Mouse (Mus musculus): ENCODE measurements around the gene Tex2. TPM values are rescaled to one million over a fixed set of nuclear protein-coding genes. Genes with fewer than 3 reads are reported as not detected.
"Not testable (repeated sequence)": the region's sequence is repeated elsewhere in the genome, so short reads cannot be mapped to it uniquely, and the experiment has no call there.

Tex2 gene
- polyA plus RNA-seq, 1 experiment = 13.2 TPM

DNA sequence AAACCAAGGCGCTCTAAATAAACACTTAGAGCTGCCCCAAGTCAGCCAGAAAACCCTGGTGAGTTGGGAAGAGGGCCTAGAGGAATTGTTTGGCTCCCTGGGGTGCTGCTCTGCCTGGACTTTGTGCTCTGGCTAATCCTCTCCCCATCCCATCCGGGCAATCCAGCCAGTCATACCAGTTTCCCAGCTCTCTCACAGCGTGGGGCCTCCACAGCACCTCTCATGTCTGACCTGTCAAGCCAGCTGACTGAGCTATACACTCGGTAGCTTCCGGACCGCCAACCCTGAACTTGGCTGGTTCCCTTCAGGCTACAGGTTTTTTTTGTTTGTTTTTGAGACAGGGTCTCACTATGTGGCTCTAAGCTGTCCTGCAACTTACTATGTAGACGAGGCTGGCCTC lies 24.5 kb upstream of the Tex2 start:
- H3K27me3 ChIP-seq (ENCODE audit: control insufficient read depth, insufficient read depth, low read length) = no peaks in the 10 kb centered on the region
- H3K36me3 ChIP-seq (ENCODE audit: control insufficient read depth, insufficient read depth, low read length) = no peaks in the 10 kb centered on the region
- H3K4me3 ChIP-seq (ENCODE audit: control insufficient read depth, insufficient read depth, low read length) = no peak overlapping the region
- H3K27ac ChIP-seq (ENCODE audit: control insufficient read depth, insufficient read depth, low read length) = no peak overlapping the region
- no peak for TF ChIP-seq POLR2A (IDR thresholded peaks at IDR 0.05; ENCODE audit: control insufficient read depth, extremely low read depth, insufficient read depth, low read length, poor library complexity)
- TF ChIP-seq CTCF (IDR thresholded peaks at IDR 0.05; ENCODE audit: borderline replicate concordance, control insufficient read depth, extremely low read depth, insufficient read depth, low read length, poor library complexity) = no peak
- DNase-seq = no peak
- H3K4me1 ChIP-seq (replicated peaks; ENCODE audit: control insufficient read depth, insufficient read depth, low read length) = peaks cover 4% of the 10 kb centered on the region
- WGBS = 88% methylated on average over 7 of the region's 7 CpGs

GRCm38 (mm10) chr11:106635946-106636345 lies 22.7 kb upstream of the Tex2 start:
- DNase-seq = no peak
- Histone ChIP-seq H3K36me3 (ENCODE audit: control insufficient read depth, insufficient read depth, low read length) (no peaks in the 10 kb centered on the region), H3K4me3 (ENCODE audit: control insufficient read depth, insufficient read depth, low read length) (no peak overlapping the region), H3K27ac (ENCODE audit: control insufficient read depth, insufficient read depth, low read length) (no peak overlapping the region), H3K4me1 (replicated peaks; ENCODE audit: control insufficient read depth, insufficient read depth, low read length) (peaks cover 4% of the 10 kb centered on the region), H3K27me3 (ENCODE audit: control insufficient read depth, insufficient read depth, low read length) (no peaks in the 10 kb centered on the region)
- no peak for TF ChIP-seq CTCF (IDR thresholded peaks at IDR 0.05; ENCODE audit: borderline replicate concordance, control insufficient read depth, extremely low read depth, insufficient read depth, low read length, poor library complexity)
- no peak for TF ChIP-seq POLR2A (IDR thresholded peaks at IDR 0.05; ENCODE audit: control insufficient read depth, extremely low read depth, insufficient read depth, low read length, poor library complexity)
- WGBS = 71% methylated on average over 2 of the region's 2 CpGs

DNA sequence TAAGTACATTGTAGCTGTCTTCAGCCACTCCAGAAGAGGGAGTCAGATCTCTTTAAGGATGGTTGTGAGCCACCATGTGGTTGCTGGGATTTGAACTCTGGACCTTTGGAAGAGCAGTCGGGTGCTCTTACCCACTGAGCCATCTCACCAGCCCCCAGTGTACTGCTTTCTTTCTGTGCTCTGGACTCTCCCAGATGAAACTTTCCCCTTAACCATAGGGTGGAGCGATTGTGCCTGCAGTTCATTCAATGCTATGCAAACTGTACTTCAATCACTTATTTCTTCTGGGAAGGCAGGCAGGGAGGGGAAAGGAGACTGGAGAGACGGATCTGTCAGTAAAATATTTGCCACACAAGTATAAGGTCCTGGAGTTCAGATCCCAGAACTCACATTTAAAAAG lies 21.0 kb upstream of the Tex2 start:
- not testable (repeated sequence) for H3K27ac ChIP-seq (ENCODE audit: control insufficient read depth, insufficient read depth, low read length); H3K36me3 ChIP-seq (ENCODE audit: control insufficient read depth, insufficient read depth, low read length); DNase-seq; H3K4me1 ChIP-seq (replicated peaks; ENCODE audit: control insufficient read depth, insufficient read depth, low read length); H3K4me3 ChIP-seq (ENCODE audit: control insufficient read depth, insufficient read depth, low read length); H3K27me3 ChIP-seq (ENCODE audit: control insufficient read depth, insufficient read depth, low read length)
- 99% methylated on average over 3 of the region's 3 CpGs for WGBS

DNA sequence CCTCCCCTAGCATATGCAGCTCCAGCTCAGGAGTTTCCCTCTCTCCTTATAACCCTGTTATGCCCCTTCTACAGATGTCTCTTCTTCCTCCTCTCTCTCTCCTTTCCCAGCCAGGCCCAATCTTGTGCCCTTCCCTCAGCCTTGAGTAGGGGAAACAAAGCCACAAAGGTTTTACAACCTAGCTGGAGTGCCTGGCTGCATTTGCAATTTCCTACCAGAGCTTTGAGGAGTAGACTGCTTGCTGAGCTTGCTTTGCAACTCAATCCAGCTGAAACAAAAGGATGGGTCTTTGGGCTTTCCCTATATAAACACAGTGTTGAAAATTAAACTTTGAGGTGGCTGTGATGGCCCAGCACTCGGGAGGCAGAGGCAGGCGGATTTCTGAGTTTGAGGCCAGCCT lies 20.2 kb upstream of the Tex2 start:
- no peaks in the 10 kb centered on the region for H3K36me3 ChIP-seq (ENCODE audit: control insufficient read depth, insufficient read depth, low read length)
- WGBS = 96% methylated on average over 2 of the region's 2 CpGs

GRCm38 (mm10) chr11:106627692-106628091 lies 14.5 kb upstream of the Tex2 start:
- 19% methylated on average over 6 of the region's 6 CpGs for WGBS
- Histone ChIP-seq H3K4me3 (ENCODE audit: control insufficient read depth, insufficient read depth, low read length) (no peak overlapping the region), H3K27ac (ENCODE audit: control insufficient read depth, insufficient read depth, low read length) (no peak overlapping the region), H3K27me3 (ENCODE audit: control insufficient read depth, insufficient read depth, low read length) (no peaks in the 10 kb centered on the region), H3K4me1 (replicated peaks; ENCODE audit: control insufficient read depth, insufficient read depth, low read length) (peaks cover 4% of the 10 kb centered on the region; the same call in 1 of the 2 replicates), H3K36me3 (ENCODE audit: control insufficient read depth, insufficient read depth, low read length) (no peaks in the 10 kb centered on the region)
- DNase-seq = peak; percentile 78
- TF ChIP-seq POLR2A (IDR thresholded peaks at IDR 0.05; ENCODE audit: control insufficient read depth, extremely low read depth, insufficient read depth, low read length, poor library complexity) = no peak
- no peak for TF ChIP-seq CTCF (IDR thresholded peaks at IDR 0.05; ENCODE audit: borderline replicate concordance, control insufficient read depth, extremely low read depth, insufficient read depth, low read length, poor library complexity)

More for the DNA sequence above, 20.2 kb upstream of the Tex2 start:
- Histone ChIP-seq H3K27me3 (ENCODE audit: control insufficient read depth, insufficient read depth, low read length) (no peaks in the 10 kb centered on the region), H3K27ac (ENCODE audit: control insufficient read depth, insufficient read depth, low read length) (no peak overlapping the region), H3K4me3 (ENCODE audit: control insufficient read depth, insufficient read depth, low read length) (no peak overlapping the region), H3K4me1 (replicated peaks; ENCODE audit: control insufficient read depth, insufficient read depth, low read length) (no peaks in the 10 kb centered on the region)
- DNase-seq = no peak
- TF ChIP-seq CTCF (IDR thresholded peaks at IDR 0.05; ENCODE audit: borderline replicate concordance, control insufficient read depth, extremely low read depth, insufficient read depth, low read length, poor library complexity) (no peak), POLR2A (IDR thresholded peaks at IDR 0.05; ENCODE audit: control insufficient read depth, extremely low read depth, insufficient read depth, low read length, poor library complexity) (no peak)

DNA sequence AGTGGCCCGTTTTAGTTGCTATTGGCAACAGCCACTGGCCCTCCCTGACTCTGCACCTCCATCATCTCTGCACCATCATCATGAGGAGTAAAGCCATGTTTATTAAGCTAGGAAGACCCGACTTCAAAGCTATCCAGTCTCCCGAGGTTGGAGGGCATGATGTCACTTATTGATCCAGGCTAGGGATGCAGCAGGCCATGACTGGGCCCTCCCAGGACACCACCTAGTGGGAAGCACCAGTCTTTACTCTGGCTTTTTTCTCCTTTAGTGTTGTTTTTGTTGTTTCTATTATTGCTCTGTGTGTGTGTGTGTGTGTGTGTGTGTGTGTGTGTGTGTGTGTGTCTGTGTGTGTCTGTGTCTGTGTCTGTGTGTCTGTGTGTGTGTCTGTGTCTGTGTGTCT lies 12.4 kb upstream of the Tex2 start:
- no peaks in the 10 kb centered on the region for H3K27me3 ChIP-seq (ENCODE audit: control insufficient read depth, insufficient read depth, low read length)
- H3K4me1 ChIP-seq (replicated peaks; ENCODE audit: control insufficient read depth, insufficient read depth, low read length) = peaks cover 4% of the 10 kb centered on the region; the same call in 1 of the 2 replicates
- TF ChIP-seq POLR2A (IDR thresholded peaks at IDR 0.05; ENCODE audit: control insufficient read depth, extremely low read depth, insufficient read depth, low read length, poor library complexity) (no peak), CTCF (IDR thresholded peaks at IDR 0.05; ENCODE audit: borderline replicate concordance, control insufficient read depth, extremely low read depth, insufficient read depth, low read length, poor library complexity) (no peak)
- H3K4me3 ChIP-seq (ENCODE audit: control insufficient read depth, insufficient read depth, low read length) = no peak overlapping the region
- no peak overlapping the region for H3K27ac ChIP-seq (ENCODE audit: control insufficient read depth, insufficient read depth, low read length)
- H3K36me3 ChIP-seq (ENCODE audit: control insufficient read depth, insufficient read depth, low read length) = no peaks in the 10 kb centered on the region
- WGBS = 87% methylated on average over 3 of the region's 3 CpGs
- no peak for DNase-seq

DNA sequence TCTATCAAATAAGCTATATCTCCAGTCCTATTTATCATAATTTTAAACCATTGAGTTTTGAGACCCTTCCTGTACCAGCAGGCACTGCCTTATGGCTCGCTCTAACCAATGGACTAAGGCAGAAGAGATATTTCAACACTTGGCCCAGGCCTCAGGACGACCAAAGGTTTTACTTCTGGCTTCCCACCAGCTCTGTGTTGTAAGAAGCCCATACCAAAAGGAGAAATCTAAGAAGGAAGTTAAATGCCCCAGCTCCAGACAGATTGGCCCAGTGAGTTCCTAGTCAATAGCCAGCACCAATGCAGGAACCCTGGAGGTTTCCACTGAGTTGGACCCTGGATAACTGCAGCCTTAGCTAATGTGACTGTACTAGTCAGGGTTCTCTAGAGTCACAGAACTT lies 10.4 kb upstream of the Tex2 start:
- Histone ChIP-seq H3K27ac (ENCODE audit: control insufficient read depth, insufficient read depth, low read length) (no peak overlapping the region), H3K4me3 (ENCODE audit: control insufficient read depth, insufficient read depth, low read length) (no peak overlapping the region), H3K4me1 (replicated peaks; ENCODE audit: control insufficient read depth, insufficient read depth, low read length) (peaks cover 7% of the 10 kb centered on the region), H3K27me3 (ENCODE audit: control insufficient read depth, insufficient read depth, low read length) (no peaks in the 10 kb centered on the region), H3K36me3 (ENCODE audit: control insufficient read depth, insufficient read depth, low read length) (no peaks in the 10 kb centered on the region)
- DNase-seq = no peak
- WGBS = 79% methylated on average over 2 of the region's 2 CpGs
- TF ChIP-seq POLR2A (IDR thresholded peaks at IDR 0.05; ENCODE audit: control insufficient read depth, extremely low read depth, insufficient read depth, low read length, poor library complexity) (no peak), CTCF (IDR thresholded peaks at IDR 0.05; ENCODE audit: borderline replicate concordance, control insufficient read depth, extremely low read depth, insufficient read depth, low read length, poor library complexity) (no peak)

All from thymus, adult 2 months (tissue).